Mouse (Mus musculus) heart, postnatal 25 days (tissue): ENCODE results near the gene Olfr71. TPM values are rescaled to one million over a fixed set of nuclear protein-coding genes. Genes with fewer than 3 reads are reported as not detected.
A peak's percentile ranks its signal among the peaks of the same experiment; 100 is the strongest.

Source experiments
- DNase-seq: peaks from one replicate; pipeline ENCODE4 v3.0.0; 2022; ENCODE audit warnings: low spot score
- intact Hi-C: fragments of 180-260 bp; cut with DNase I; formaldehyde crosslinking; loops from one replicate; pipeline ENCODE4 v1.15.1; 2025
- total RNA-seq, 2 experiments: library from RNA; stranded (reverse); gene quantifications; 2 replicates each; pipeline ENCODE4 v1.2.3; 2021

The Olfr71 gene
- not detected for total RNA-seq

DNA sequence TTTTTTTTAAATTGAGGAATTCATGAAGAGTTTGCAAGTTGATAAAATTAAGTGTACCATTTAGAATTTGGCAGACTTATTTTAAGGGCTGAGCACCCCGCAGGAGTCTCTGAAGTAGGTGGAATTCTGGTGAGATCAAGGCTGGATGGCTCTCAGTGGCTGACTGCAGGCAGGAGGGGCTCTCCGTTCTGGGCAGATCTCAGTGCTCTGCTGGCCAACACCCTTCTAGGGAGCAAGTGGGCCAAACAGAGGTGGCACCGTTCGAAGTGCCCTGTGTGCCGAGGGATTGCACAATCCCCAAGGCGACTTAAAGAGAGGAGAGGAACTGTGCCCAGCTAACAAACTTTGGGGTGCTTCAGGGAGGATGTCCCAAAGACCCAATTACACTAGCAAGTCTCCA is at the start of gene Olfr71:
Gene Olfr71, minus strand, starts transcription at position 387 of the 400 bp plus-strand sequence.
- no peak for DNase-seq
- intact Hi-C loops = loop anchor here (5.0 kb wide), 2 partner anchors 178 to 273 kb away; no protein-coding TSS in a partner anchor

DNA sequence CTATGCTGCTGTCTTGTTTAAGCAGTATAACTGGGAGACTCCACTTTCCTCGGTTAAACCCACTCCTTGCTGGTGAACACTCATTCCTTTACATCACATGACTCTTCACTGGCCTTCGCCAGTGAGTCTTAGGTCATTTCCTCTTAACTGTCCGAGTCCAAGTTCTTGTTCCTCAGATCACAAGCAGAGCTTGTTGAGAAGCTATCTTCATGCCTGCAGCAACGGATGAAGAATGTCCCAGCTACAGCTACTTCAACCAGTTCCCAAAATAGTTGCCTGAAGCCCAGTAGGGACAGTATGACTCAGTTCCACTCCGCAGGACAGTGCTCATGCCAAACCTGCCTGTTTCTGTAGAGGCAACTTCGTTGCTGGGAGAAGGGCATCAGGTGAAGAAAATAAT is 47.2 kb upstream of the Olfr71 start:
- DNase-seq = no peak
- intact Hi-C loops = no loop called here

DNA sequence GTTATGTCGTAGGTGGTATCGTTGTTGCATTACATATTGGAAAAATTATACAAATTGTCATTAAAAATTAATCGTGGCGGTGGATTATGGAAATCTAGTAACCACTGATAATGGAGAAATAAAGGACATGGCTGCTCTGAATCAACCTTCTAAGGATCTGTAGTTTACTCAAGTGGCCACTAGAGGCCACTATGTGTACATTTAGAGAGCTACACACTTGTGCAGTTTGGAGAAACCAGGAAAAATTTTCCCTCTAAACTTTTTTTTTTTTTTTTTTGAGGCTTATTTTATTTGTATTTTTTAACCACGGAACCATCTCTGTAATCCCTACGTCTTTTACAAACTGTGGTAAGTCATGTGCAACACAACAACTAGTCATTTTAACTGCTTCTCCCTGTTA is 35.1 kb upstream of the Olfr71 start:
- DNase-seq = no peak
- intact Hi-C loops = loop anchor here (1.0 kb wide), 1 partner anchor 116 kb away; no protein-coding TSS in a partner anchor

DNA sequence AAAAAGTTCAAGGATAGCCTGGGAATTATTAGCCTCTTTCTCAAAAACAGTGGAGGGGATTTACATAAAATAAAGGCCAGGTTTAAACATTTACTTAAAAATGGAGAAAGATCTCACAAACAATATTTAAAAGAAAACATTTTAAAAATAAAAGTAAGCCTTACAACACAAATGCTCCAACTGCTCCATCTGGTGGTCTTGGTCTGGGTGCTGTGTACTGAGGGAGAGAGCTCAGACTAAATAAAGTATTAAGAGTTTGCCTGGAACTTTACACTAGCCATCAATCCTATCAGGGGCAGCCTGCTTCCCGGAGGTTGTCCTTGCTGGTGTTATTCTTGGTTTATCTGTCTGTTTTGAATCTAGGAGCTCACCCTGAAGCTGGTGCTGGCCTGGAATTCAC is 33.0 kb upstream of the Olfr71 start:
- no peak for DNase-seq
- intact Hi-C loops = loop anchor here (1.0 kb wide), 1 partner anchor 17 kb away; no protein-coding TSS in a partner anchor

DNA sequence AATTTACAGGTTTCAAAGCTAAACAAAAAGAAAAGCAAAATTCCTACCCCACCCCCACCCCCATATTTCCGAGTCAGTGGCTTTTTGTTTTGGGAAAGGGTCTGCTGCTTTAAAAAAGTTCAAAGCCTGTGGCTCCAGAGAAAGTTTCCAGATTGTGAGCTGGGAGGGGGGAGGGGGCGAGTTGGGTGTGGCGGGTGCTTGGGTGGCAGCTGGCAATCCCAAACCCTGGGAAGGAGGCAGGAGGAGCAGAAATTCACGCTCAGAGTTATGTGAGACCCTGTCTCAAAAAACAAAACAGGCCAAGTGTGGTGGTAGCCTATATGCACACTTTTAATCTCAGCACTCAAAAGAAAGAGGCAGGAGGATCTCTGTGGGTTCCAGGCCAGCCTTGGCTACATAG is 32.6 kb upstream of the Olfr71 start:
- intact Hi-C loops = loop anchor here (1.0 kb wide), 1 partner anchor 16 kb away; no protein-coding TSS in a partner anchor
- DNase-seq = no peak

DNA sequence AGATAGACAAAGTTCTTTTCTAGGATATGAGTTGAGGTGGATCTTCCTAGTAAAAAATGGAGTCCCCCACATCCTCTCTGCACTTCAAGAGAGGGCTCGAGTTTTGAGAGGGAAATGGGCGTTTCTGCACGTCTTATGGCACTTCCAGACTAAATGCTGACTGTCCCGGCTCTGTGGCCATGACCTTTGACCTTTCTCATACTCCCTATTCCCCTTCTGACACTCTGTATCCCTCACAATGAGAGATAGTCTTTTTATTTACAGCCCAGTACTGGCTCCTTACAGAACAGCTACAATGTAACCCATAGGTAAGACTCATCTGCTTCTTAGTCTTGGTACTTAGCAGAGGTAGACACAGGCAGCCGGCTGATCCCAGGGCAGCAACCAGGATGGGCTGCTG is 31.5 kb upstream of the Olfr71 start:
- no peak for DNase-seq
- intact Hi-C loops = no loop called here

DNA sequence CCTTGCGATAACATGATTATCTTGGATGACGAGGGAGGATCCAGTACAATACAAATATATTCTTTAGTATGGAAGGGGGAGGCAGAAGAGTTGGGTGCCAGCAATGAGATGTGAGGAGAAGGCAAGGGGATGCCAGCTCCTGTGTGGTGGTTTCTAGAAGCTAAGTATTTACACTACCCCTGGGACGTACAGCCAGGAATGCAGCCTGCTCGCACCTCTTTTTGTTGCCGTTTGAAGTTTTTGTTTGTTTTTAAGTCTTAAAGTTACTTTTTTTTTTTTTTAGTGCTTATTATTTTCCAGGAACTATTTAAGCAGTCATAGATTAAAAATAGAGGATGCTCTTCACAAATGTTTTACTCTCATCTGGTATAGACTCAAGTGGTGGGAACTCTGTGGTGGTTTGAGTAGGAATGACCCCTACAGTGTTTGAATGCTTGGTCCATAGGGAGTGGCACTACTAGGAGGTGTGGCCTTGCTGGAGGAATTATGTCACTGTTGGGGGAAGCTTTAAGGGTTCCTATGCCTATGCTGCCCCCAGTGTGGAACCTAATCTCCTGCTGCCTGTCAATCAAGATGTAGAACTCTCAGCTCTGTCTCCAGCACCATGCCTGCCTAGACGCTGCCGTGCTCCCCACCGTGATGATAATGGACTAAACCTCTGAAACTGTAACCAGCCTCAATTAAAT is 29.1 kb upstream of the Olfr71 start:
- intact Hi-C loops = no loop called here
- no peak for DNase-seq

DNA sequence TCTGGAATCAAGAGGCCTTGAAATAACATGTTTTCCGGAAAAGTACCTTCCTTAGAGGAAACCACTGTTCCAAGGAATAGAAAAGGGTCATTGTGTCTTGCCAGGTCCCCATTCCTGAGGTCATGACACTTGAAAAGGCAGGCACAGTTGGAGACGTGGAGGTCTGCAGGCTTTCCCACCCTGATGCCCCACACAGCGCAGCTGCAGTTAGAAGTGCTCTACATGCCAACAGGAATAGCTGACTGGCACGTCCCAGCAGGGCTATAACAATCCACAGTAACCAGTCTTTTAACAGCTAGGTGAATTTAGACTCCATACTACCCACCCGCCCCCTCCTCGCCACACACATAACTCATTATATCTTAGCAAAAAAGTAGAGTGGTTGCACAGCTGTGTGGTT is 27.1 kb upstream of the Olfr71 start:
- intact Hi-C loops = no loop called here
- DNase-seq = no peak

DNA sequence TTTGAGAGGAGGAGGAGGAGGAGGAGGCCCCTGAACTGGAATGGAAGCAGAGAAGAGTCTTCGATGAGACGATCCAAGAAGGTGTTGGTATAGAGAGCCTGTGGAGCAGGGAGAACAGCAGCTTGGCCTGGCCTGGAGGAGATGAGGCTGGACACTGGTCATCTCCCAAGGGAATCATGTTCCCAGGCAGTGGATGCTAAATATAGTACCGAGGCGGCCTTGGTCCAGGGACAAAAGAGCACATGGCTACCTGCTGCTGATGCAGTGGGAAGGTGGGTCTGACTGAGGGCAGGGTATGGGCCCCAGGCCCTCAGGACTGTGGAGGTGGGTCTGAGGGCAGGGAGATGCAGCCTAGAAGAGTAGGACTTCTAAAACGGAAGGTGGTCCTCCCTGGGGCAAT is 23.1 kb upstream of the Olfr71 start:
- no peak for DNase-seq
- intact Hi-C loops = no loop called here

DNA sequence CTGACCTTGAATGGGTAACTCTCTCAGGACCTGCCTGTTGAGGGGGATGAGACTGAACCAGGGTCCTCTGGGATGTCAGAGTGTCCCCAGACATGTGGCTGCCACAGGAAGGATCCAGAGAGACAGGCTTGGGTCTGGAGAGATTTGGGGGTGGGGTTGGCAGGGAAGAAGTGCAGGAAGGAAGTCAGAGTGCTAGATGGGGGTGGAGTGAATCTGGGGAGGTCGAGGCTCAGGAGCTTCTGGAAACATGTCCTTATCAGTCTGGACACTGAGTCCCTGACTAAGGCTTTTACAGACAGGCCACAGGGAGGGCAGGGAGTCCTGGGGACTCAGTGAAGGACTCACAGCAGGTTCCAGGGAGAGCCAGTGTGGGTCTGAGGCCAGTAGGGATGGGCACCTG is 22.1 kb upstream of the Olfr71 start:
- DNase-seq = no peak
- intact Hi-C loops = no loop called here

DNA sequence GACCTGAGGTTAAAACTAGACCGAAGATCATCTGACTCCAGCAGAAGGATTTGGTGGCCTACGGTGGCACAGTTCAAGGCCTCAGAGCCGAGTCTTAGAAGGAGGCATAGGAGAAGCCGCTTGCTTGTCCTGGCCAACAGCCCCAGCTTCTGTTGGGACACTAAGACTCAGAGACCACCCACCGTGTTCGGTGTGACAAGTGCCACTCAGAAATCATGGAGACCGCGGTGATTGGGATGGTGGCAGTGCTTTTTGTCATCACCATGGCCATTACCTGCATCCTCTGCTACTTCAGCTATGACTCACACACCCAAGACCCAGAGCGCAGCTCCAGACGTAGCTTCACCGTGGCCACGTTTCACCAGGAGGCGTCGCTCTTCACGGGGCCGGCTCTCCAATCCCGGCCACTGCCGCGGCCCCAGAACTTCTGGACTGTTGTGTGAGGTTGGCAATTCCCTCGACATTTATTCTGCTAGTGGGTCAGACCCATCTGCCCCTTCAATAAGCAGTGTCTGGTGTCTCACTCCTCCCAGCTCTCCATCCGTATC is 20.8 kb upstream of the Olfr71 start:
- intact Hi-C loops = no loop called here

DNA sequence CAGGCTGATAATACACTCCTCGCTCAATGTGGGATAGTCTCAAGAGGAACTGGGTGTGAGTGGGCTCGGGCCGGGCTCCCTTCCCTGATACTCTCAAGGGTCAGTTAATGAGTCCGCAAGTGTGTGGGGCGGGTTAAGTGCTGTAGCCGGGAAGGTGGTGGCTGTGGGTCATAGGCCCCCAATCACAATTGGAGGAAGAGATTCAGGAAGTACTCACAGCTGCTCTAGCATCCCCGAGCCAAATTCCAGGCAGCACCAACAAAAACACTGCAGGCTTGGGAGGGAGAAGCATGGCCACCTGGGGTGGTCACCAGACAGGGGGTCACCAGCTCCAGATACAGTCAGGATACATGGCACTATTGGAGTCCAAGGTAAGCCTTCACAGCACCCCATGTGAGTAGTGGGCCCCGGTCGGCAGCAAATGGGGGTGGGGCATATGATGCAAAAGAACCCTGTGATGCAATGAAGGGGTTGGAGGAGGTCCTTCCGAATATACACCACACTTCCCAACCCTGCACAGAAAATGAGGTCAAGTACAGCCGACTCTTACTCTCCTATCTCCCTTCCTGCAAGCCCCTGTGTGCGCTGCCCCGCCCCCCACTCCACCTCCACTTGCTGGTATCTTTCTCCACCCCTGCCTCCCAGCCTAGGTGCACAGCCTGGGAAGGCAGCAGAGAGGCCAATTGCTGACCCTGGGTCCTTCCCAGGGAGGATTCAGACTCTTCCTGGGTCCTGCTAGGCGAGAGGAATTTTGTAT is 19.9 kb upstream of the Olfr71 start, which contains the start of gene Spaar:
Gene Spaar, plus strand, starts transcription at position 241 of the 757 bp plus-strand sequence.
- DNase-seq = peak; percentile 79
- intact Hi-C loops = loop anchor here (5.0 kb wide), 1 partner anchor 32 kb away; no protein-coding TSS in a partner anchor

More for the DNA sequence above, 20.8 kb upstream of the Olfr71 start:
- no peak for DNase-seq

DNA sequence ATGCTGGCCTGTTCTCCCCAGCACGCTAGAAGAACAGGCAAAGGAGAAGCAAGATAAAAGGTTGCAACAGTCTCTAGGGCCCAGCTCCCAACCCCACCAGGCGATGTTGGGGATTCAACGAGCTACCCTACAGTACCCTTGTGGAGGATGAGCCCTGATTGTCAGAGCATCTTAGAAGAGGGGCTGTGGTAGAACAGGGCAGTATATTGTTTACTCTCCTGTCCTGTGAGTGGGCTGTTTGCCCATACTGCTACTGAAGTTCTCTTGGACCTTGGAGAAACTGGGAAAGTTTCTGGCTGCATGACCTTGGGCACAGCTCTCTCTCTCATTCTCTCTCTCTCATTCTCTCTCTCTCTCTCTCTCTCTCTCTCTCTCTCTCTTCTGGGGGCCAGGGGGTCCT is 19.1 kb upstream of the Olfr71 start:
- intact Hi-C loops = loop anchor here (5.0 kb wide), 1 partner anchor 33 kb away; no protein-coding TSS in a partner anchor

DNA sequence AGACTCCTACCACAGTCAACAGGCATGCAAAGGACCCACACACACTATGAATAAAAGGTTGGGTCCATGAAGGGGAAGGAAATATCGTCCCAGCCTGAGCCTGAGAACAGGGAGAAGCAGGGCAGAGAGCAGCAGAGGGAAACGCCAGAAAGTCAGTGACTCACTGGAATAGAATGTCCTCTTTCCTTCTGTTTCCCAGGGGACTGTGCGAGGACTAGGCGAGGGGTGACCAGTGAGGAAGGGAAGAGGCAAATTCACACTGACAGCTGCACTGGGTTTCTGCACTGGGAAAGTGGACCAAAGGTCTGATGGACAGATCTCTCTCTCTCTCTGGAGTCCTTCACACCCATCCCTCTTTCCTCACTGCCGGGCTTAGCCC is 18.5 kb upstream of the Olfr71 start:
- intact Hi-C loops = loop anchor here (5.0 kb wide), 1 partner anchor 34 kb away; no protein-coding TSS in a partner anchor
- DNase-seq = peak; percentile 81

More for the DNA sequence above, 19.1 kb upstream of the Olfr71 start:
- no peak for DNase-seq

DNA sequence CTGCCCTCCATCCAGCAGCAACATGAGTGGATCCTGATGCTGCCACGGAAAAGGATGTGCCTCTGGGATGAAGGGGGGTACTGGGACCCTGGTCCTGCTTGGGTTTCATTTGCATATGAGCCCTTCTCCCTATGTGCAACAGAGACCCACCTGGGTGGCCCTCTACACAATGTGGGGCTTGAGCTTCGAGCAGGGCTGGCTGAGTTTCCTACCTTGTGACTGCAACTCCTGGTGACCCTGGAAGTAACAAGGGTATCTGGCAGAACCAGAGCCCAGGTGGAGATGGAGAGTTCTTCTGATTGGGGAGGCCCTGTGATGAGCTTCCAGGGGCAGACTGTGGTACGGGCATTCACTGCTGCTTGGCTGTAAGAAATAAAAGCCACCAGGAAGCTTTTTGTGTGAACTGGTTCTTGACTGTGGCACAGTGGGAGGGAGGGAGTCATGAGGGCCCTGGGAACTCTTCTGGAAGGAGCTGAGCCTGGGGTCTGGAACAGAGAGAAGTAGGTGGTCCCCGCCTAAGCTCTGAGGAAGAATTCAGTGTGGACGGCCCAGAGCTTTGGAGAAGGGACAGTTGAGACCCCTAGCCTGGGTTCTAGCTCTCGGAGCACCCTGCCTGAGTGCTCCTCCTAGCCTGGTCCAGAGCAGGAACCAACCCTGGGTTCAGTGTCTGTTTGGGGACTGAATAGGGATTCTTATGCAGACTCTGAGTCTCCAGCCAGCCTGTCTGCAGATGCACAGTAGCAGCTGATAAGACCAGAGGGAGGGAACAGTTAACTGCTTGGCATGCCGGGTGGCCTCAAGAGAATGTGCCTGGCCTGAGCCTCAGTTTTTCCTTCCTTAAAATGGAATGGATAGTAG is 17.9 kb upstream of the Olfr71 start:
- no peak for DNase-seq
- intact Hi-C loops = loop anchor here (5.0 kb wide), 1 partner anchor 34 kb away; no protein-coding TSS in a partner anchor

DNA sequence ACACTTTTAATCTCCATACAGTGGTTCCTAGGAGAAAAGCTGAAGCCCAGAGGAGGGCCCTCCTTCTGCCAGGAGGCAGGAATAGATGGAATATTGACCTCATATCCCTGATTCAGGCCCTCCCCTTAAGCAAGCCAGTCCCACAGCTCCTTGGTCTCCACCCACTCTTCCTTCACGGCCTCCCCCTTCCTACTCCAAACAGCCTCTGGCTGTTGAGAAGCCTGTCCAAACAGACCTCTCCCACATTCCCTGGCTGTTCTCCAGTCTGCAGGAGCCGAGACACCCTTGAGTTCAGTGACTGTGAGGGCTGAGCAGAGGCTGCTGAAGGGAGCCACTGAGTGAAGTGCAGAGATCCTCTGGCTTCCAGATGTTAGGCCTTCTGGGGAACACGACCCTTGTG is 16.9 kb upstream of the Olfr71 start, which contains the start of gene Hrct1:
Gene Hrct1, plus strand, starts transcription at position 194 of the 400 bp plus-strand sequence.
- DNase-seq = peak; percentile 92
- intact Hi-C loops = loop anchor here (1.0 to 5.0 kb wide), 2 partner anchors 16 to 35 kb away; no protein-coding TSS in a partner anchor

DNA sequence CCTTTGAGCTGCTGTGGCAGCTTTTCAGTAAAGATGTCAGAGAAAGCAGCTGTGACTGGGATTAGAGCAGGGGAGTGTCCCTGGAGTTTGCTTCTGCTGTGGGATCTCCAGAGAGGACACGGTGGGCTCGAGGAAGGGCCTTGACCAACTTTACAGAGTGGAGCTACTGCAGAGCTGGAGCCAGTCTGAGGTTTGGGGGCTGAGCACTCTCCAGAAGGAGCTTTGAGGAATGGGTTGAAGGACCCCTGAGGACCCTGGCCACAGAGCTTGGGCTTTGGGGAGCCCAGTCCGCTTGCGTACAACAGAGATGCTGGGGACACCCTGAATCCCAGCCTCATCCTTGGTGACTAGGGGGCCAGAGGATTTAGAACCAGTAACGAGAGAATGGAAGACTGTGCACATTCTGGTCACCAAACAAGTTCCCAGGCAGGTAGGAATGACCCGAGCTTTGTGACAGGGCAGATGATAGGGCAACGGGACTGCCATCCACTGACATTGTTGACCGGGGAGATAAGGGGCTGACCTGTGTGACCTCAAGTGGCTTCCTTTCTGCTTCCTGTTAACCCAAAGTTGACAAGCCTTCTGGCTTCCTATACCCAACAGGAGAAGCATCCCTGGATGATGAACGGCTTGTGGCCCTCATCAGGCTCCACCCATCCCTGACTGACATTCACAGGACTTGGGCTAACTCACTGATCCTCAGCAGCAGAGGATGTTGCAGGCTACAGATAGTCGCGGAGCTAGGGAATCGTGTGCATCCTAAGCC is 16.4 kb upstream of the Olfr71 start:
- DNase-seq = no peak
- intact Hi-C loops = loop anchor here (1.0 to 5.0 kb wide), 2 partner anchors 17 to 36 kb away; no protein-coding TSS in a partner anchor

DNA sequence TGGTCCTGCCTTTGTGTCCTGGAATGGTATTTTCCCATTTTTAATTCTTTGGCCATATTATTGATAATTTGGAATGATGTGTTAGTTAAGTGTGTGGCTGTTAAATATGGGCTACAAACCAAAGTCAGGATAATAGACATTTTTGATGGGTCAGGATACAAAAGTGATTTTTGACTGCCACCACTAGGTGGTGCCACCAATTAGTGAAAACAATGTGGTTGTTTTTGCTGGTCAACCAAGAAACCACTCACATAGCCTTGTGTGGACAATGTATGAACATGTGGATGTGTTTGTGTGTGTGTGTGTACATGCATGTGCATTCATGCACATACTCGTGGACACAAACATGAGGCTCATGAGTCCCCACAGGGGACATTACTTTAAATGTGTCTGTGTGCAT is 14.7 kb upstream of the Olfr71 start:
- intact Hi-C loops = loop anchor here (5.0 kb wide), 1 partner anchor 38 kb away; no protein-coding TSS in a partner anchor
- no peak for DNase-seq

DNA sequence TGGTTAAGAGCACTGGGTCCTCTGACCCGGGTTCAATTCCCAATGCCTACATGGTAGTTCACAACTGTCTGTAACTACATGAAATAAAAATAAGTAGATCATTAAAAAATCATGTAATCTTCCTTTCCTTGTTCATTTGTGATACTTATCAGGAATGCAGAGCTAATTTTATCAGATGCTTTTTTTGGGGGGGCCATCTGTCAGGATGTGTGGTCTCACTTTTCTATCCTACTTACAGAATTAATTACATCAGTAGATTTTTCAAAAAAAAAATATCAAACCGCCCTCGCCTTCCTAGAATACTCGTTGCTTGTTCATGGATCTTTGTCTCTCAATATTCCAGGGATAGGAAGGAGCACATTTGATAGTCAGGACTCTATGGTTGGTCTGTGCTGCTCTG is 12.1 kb upstream of the Olfr71 start:
- DNase-seq = no peak
- intact Hi-C loops = loop anchor here (2.0 kb wide), 1 partner anchor 139 kb away; no protein-coding TSS in a partner anchor
